Comparison of ENCODE assay signal across 27 mouse cellular contexts in the genomic region with DNA sequence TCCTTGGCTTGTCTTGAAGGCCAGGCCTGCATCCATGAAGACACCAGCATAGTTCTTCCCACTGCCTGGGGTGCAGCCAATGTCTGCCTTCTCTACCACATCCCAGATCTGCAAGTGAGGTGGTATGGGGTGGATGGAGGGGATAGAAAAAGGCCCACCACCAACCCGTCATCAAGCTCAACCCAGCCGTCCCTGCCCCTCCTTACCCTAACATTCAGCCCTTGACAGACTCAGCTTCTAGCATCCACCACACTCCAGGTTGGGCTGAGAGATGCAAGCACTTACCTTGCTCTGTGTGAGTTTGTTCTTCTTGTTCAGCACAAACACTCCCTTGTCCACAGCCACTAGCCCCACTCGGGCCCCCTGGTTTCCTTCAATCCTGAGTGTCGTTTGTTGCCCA. TPM values are rescaled to one million over a fixed set of nuclear protein-coding genes. Genes with fewer than 3 reads are reported as not detected.
"Had no signal": no experiment of that assay in that cellular context is flagged by ENCODE, and none has a peak within 500 bp of the region (broad histone marks: within the 10 kb centered on the region; RNA-seq: fewer than 3 reads in every experiment).

No protein-coding gene starts in this region.

- H3K4me2 ChIP-seq: lung, embryonic 15.5 days; midbrain, embryonic 13.5 days; neural tube, embryonic 13.5 days; stomach, embryonic 15.5 days had no signal

- H3K9ac ChIP-seq: liver, embryonic 14.5 days; lung, embryonic 15.5 days; midbrain, embryonic 13.5 days; neural tube, embryonic 13.5 days; stomach, embryonic 15.5 days had no signal

- DNase-seq: kidney, adult 18-20 months; kidney, postnatal 36 days; layer of hippocampus, postnatal 36 days; lung, adult 18-20 months; lung, postnatal 10 days; lung, postnatal 36 days; retina, postnatal 1 day; right cerebral cortex, postnatal 25 days; thymus, postnatal 25 days had no signal

- H3K27me3 ChIP-seq: lung, embryonic 15.5 days; midbrain, embryonic 13.5 days; neural tube, embryonic 13.5 days; stomach, embryonic 15.5 days had no signal

- ATAC-seq: inflammation-experienced regulatory T-cells, adult 6 months; intestine, embryonic 16.5 days; midbrain, embryonic 13.5 days; midbrain, embryonic 16.5 days had no signal

- H3K4me1 ChIP-seq: lung, embryonic 15.5 days; midbrain, embryonic 13.5 days; stomach, embryonic 15.5 days had no signal

- H3K4me3 ChIP-seq: left cerebral cortex, adult 2 months; lung, embryonic 15.5 days; megakaryocyte, embryonic 14.5 days; midbrain, embryonic 10.5 days; midbrain, embryonic 13.5 days; myocyte; neural tube, embryonic 13.5 days; stomach, embryonic 15.5 days had no signal

- H3K27ac ChIP-seq: kidney, postnatal 0 days; left cerebral cortex, adult 2 months; liver, embryonic 14.5 days; lung, embryonic 15.5 days; midbrain, embryonic 10.5 days; midbrain, embryonic 13.5 days; neural tube, embryonic 13.5 days; stomach, embryonic 15.5 days had no signal

- H3K9me3 ChIP-seq: lung, embryonic 15.5 days; megakaryocyte, embryonic 14.5 days; midbrain, embryonic 10.5 days; midbrain, embryonic 13.5 days; neural tube, embryonic 13.5 days; stomach, embryonic 15.5 days had no signal

- H3K36me3 ChIP-seq: lung, embryonic 15.5 days; midbrain, embryonic 10.5 days; midbrain, embryonic 13.5 days; neural tube, embryonic 13.5 days; stomach, embryonic 15.5 days had no signal

RNA-seq across cellular contexts. Expression of a gene that starts 6.0 kb away (rescaled TPM):
- polyA plus RNA-seq: midbrain, embryonic 10.5 days had no signal

RNA-seq across cellular contexts. Expression of a gene that starts 27.9 kb away (rescaled TPM):
- total RNA-seq: layer of hippocampus, adult 8-10 months; layer of hippocampus, postnatal 10 days; layer of hippocampus, postnatal 36 days; left cerebral cortex, adult 2 months; left cerebral cortex, postnatal 10 days; left cerebral cortex, postnatal 36 days had no signal
- polyA plus RNA-seq: kidney, embryonic 14.5 days; midbrain, embryonic 13.5 days; midbrain, embryonic 16.5 days; myocyte; neural tube, embryonic 13.5 days had no signal

RNA-seq across cellular contexts. Expression of a gene that starts 57.0 kb away (rescaled TPM):
- polyA plus RNA-seq: myocyte had no signal
